Mouse (Mus musculus) hindbrain, postnatal 0 days (tissue): Measurements from ENCODE around the gene U2af1. TPM values are rescaled to one million over a fixed set of nuclear protein-coding genes. Genes with fewer than 3 reads are reported as not detected.

Experiments
- ATAC-seq: fragments of 200-750 bp; cut with Nextera tagmentation; 2 replicates; pipeline ENCODE4 v1.8.0; 2017; ENCODE audit warnings: mild to moderate bottlenecking, moderate TSS enrichment, moderate library complexity
- DNase-seq: peaks from one replicate; pipeline ENCODE4 v3.0.0-alpha.2; 2015; ENCODE audit warnings: low spot score
- H3K27ac ChIP-seq: fragments of 300-500 bp; sonication (generic); 2 replicates; pipeline ENCODE4 v1.5.1; 2014; ENCODE audit warnings: mild to moderate bottlenecking
- H3K27me3 ChIP-seq: fragments of 300-500 bp; sonication (generic); 2 replicates; pipeline ENCODE4 v1.6.1; 2014; ENCODE audit warnings: low read length, mixed read lengths; ENCODE audit not compliant: insufficient read depth
- H3K36me3 ChIP-seq: fragments of 300-500 bp; sonication (generic); 2 replicates; pipeline ENCODE4 v1.6.1; 2014; ENCODE audit warnings: low read length, mixed read lengths; ENCODE audit not compliant: insufficient read depth
- H3K4me1 ChIP-seq: fragments of 300-500 bp; sonication (generic); 2 replicates; pipeline ENCODE4 v1.6.1; 2014; ENCODE audit warnings: antibody characterized with exemption, low read length, mixed read lengths; ENCODE audit not compliant: insufficient read depth
- H3K4me2 ChIP-seq: fragments of 300-500 bp; sonication (generic); 2 replicates; pipeline ENCODE4 v1.6.1; 2014; ENCODE audit warnings: low read depth, mild to moderate bottlenecking, low read length, moderate library complexity, mixed read lengths
- H3K4me3 ChIP-seq: fragments of 300-500 bp; sonication (generic); 2 replicates; pipeline ENCODE4 v1.5.1; 2014; ENCODE audit warnings: low read length
- H3K9ac ChIP-seq: fragments of 300-500 bp; sonication (generic); replicated peaks from 2 replicates; pipeline ENCODE4 v1.6.1; 2014; ENCODE audit warnings: mild to moderate bottlenecking, low read length, moderate library complexity, mixed read lengths
- H3K9me3 ChIP-seq: fragments of 300-500 bp; sonication (generic); 2 replicates; pipeline ENCODE4 v1.6.1; 2016; ENCODE audit warnings: low read length, mixed read lengths
- CTCF ChIP-seq: IDR thresholded peaks from 2 replicates; pipeline ENCODE4 v1.5.1; 2016; ENCODE audit warnings: antibody characterized with exemption, control low read depth, low read depth
- WGBS: fragments of 180-500 bp; shearing (Covaris S2); extraction: QIAGEN DNeasy Blood & Tissue Kit; methylation state at CpG from one replicate; pipeline ENCODE4 v1.1.7; 2014; 5-methylcytosine and 5-hydroxymethylcytosine counted together
- polyA plus RNA-seq: library from polyadenylated mRNA; unstranded; fragments of >200 nt; fragmentation: Nextera tagmentation; extraction: Ambion mirVana; gene quantifications from 2 replicates; pipeline ENCODE4 v1.2.1, GENCODE M21; 2015
- total RNA-seq: library from RNA; depleted of rRNA; stranded (reverse); fragments of >200 nt; gene quantifications from 2 replicates; pipeline ENCODE4 v1.2.3, GENCODE M21; 2014; rRNA removed

Gene U2af1
- total and polyA plus RNA-seq, 2 experiments from 2014 or later = 46.2 to 224 TPM

DNA sequence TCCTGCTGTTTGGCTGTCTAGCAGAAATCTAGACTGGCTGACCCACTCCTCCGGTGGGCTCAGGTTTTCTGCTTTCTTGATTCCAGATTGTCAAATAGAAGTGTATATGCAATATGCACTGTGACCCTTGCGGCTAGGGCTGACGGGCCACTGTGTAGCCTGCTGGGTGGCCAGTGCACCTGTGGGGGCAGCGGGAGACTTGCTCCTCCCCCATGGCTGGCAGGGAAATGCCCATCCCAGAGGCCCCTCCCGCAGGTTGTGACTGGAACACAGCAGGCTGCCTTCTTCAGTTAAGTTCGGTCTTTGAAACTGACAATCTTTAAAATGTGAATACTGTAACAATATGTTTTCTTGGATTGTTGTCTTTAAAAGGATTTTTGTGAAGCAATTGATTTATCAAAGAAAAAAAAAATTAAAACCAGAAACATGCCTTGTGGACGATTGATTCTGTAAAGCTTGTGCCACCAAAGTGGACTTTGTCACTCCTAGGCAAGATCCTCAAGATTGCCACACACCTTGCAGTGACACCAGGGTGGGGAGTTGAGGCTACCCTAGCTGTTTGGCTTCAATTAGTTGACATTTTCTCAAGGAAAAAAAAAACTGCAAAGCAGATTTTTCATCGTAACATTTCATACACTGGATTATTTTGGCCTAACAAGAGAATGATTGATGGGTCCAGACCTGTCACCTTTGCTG, 51.3 kb downstream of the U2af1 start:
- 76% methylated on average over 8 of the region's 8 CpGs for WGBS
- Histone ChIP-seq H3K27me3 (no peaks in the 10 kb centered on the region), H3K4me2 (no peak overlapping the region), H3K4me3 (no peak overlapping the region), H3K9me3 (no peaks in the 10 kb centered on the region), H3K27ac (no peak overlapping the region), H3K9ac (no peak overlapping the region), H3K36me3 (peaks cover 22% of the 10 kb centered on the region), H3K4me1 (no peaks in the 10 kb centered on the region)
- ATAC-seq = no peak
- no peak for DNase-seq
- no peak for TF ChIP-seq CTCF

DNA sequence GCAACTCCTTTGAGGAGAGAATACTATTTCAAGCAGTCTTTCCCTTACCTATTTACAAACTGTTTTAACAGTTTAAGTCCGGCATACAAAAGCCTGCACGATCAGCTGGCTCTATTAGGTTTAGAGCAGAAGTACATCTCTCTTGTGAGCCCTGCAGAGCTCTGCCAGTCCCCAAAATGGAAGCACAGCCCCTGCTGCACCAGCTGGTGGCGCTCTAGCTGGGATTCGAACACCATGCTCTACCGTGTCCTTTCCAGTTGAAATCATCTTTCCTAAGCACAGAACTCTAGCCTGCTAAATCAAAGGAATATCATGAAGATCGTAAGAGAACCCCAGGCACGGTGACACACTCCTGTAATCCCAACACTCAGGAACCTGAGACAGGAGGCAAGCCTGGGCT, 52.3 kb downstream of the U2af1 start:
- no peak overlapping the region for H3K27ac ChIP-seq
- H3K4me2 ChIP-seq = no peak overlapping the region
- ATAC-seq (no peak), DNase-seq (peak; percentile 12)
- H3K9ac ChIP-seq = no peak overlapping the region
- peaks cover 26% of the 10 kb centered on the region for H3K36me3 ChIP-seq
- no peak overlapping the region for H3K4me3 ChIP-seq
- H3K9me3 ChIP-seq = no peaks in the 10 kb centered on the region
- no peaks in the 10 kb centered on the region for H3K27me3 ChIP-seq
- no peaks in the 10 kb centered on the region for H3K4me1 ChIP-seq
- 79% methylated on average over 7 of the region's 7 CpGs for WGBS
- TF ChIP-seq CTCF = peak; percentile 48

- Histone ChIP-seq H3K36me3 (peaks cover 25% of the 10 kb centered on the region), H3K27me3 (no peaks in the 10 kb centered on the region)
Observed at GRCm38 (mm10) chr17:31598593-31598992, 60.1 kb downstream of the U2af1 start.

DNA sequence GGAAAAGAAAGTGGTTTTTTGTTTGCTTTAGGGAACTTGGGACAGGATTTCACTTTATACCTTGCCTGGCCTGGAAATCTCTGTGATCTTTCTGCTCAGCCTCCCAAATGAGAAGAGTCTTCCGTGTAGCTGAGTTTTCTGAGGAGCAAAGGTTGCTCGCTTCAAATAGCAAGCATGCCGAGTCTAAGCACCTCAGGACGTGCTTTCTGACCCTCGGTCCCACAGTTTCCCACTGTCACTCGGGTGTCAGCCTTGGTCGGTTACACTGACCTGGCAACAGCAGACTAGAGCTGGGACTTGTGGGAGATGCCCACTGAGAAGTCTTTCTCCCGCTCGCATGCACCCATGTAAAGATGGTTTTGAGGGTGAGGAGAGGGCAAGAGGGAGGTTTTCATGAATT, 60.7 kb downstream of the U2af1 start:
- no peaks in the 10 kb centered on the region for H3K4me1 ChIP-seq
- DNase-seq (no peak), ATAC-seq (no peak)
- H3K4me3 ChIP-seq = no peak overlapping the region
- H3K4me2 ChIP-seq = no peak overlapping the region
- H3K27me3 ChIP-seq = no peaks in the 10 kb centered on the region
- H3K9me3 ChIP-seq = no peaks in the 10 kb centered on the region
- H3K9ac ChIP-seq = no peak overlapping the region
- H3K27ac ChIP-seq = no peak overlapping the region
- H3K36me3 ChIP-seq = peaks cover 19% of the 10 kb centered on the region
- 92% methylated on average over 9 of the region's 9 CpGs for WGBS
- TF ChIP-seq CTCF = no peak

More at GRCm38 (mm10) chr17:31598593-31598992, 60.1 kb downstream of the U2af1 start:
- 84% methylated on average over 8 of the region's 8 CpGs for WGBS
- no peak for ATAC-seq
- H3K4me2 ChIP-seq = no peak overlapping the region
- no peak overlapping the region for H3K4me3 ChIP-seq
- H3K4me1 ChIP-seq = no peaks in the 10 kb centered on the region
- no peak overlapping the region for H3K9ac ChIP-seq
- H3K27ac ChIP-seq = no peak overlapping the region
- no peaks in the 10 kb centered on the region for H3K9me3 ChIP-seq
- DNase-seq = no peak
- no peak for TF ChIP-seq CTCF

Other genes starting within 250 kb of the U2af1 start
- gene Wdr4, start 138.9 kb downstream of the U2af1 start, total RNA-seq = 50.9 and 56.5 TPM in 2 replicates
- gene Wdr4, start 138.9 kb downstream of the U2af1 start, polyA plus RNA-seq = 26.3 and 26.8 TPM in 2 replicates
- gene Ndufv3, start 138.8 kb downstream of the U2af1 start, total RNA-seq = 226 and 267 TPM in 2 replicates
- 562 and 575 TPM in 2 replicates for gene Ndufv3, start 138.8 kb downstream of the U2af1 start, polyA plus RNA-seq
- 31.2 and 36.7 TPM in 2 replicates for gene Pknox1, start 94.2 kb downstream of the U2af1 start, total RNA-seq
- gene Pknox1, start 94.2 kb downstream of the U2af1 start, polyA plus RNA-seq = 25.0 and 25.1 TPM in 2 replicates
- 31.4 and 38.8 TPM in 2 replicates for gene Cbs, start 21.7 kb downstream of the U2af1 start, total RNA-seq
- gene Cbs, start 21.7 kb downstream of the U2af1 start, polyA plus RNA-seq = 25.8 and 30.7 TPM in 2 replicates
- 0.52 and 0.90 TPM in 2 replicates for gene Cryaa, start 18.9 kb upstream of the U2af1 start, total RNA-seq
- 1.2 TPM in 2 replicates for gene Cryaa, start 18.9 kb upstream of the U2af1 start, polyA plus RNA-seq
- gene Sik1, start 196.9 kb upstream of the U2af1 start, total RNA-seq = 39.6 and 41.6 TPM in 2 replicates
- 14.4 and 18.1 TPM in 2 replicates for gene Sik1, start 196.9 kb upstream of the U2af1 start, polyA plus RNA-seq